Mouse (Mus musculus): ENCODE measurements around the gene St8sia6. TPM values are rescaled to one million over a fixed set of nuclear protein-coding genes. Genes with fewer than 3 reads are reported as not detected.
A peak's percentile ranks its signal among the peaks of the same experiment; 100 is the strongest.

The St8sia6 gene
- 0.56 and 0.80 TPM in 2 replicates for polyA plus RNA-seq (2012; ENCODE audit: insufficient read depth, insufficient read length, missing spikeins)

- TF ChIP-seq CTCF (IDR thresholded peaks at IDR 0.05; ENCODE audit: low read depth, low read length) = no peak
- TF ChIP-seq POLR2A (IDR thresholded peaks at IDR 0.05; ENCODE audit: borderline replicate concordance, low read depth, low read length) = no peak
- no peak within 1 kb of the TSS for H3K27ac ChIP-seq (ENCODE audit: insufficient read depth, low read depth, low read length)
- peaks cover 12% of the 10 kb centered on the region for H3K4me1 ChIP-seq (ENCODE audit: control insufficient read depth, insufficient read depth, low read length)
- peak within 1 kb of the TSS; percentile 59 for H3K4me3 ChIP-seq (ENCODE audit: insufficient read depth, low read length)
These were observed at the start of gene St8sia6 for GRCm38 (mm10) chr2:13793969-13794363. Gene St8sia6, minus strand, starts transcription at chr2:13794064.

GRCm38 (mm10) chr2:13836310-13836709, 42.4 kb upstream of the St8sia6 start:
- Histone ChIP-seq H3K4me1 (ENCODE audit: control insufficient read depth, insufficient read depth, low read length) (no peaks in the 10 kb centered on the region), H3K4me3 (ENCODE audit: insufficient read depth, low read length) (no peak overlapping the region), H3K27ac (ENCODE audit: insufficient read depth, low read depth, low read length) (no peak overlapping the region)
- TF ChIP-seq POLR2A (IDR thresholded peaks at IDR 0.05; ENCODE audit: borderline replicate concordance, low read depth, low read length) = no peak
- no peak for TF ChIP-seq CTCF (IDR thresholded peaks at IDR 0.05; ENCODE audit: low read depth, low read length)

DNA sequence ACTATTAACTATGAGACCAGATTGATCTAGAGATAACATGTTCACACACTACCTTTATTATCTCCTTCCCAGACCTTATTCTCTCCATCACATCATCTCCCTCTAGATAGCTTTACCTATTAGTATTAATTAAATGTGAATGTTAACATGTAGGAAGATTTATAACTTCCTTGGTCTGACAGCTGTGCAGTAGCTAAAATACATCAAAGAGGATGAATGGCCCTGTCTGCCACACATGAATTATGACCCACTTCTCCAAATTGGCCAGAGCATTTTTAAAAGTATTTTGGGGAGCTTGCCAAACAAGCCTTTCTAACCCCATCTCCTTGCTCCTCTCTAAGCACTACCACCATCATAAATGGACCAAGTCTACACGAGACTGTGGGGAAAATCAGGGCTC, 41.1 kb upstream of the St8sia6 start:
- H3K4me3 ChIP-seq (ENCODE audit: insufficient read depth, low read length) = no peak overlapping the region
- TF ChIP-seq CTCF (IDR thresholded peaks at IDR 0.05; ENCODE audit: low read depth, low read length) (no peak), POLR2A (IDR thresholded peaks at IDR 0.05; ENCODE audit: borderline replicate concordance, low read depth, low read length) (no peak)
- no peak overlapping the region for H3K27ac ChIP-seq (ENCODE audit: insufficient read depth, low read depth, low read length)
- H3K4me1 ChIP-seq (ENCODE audit: control insufficient read depth, insufficient read depth, low read length) = no peaks in the 10 kb centered on the region

- H3K27ac ChIP-seq (ENCODE audit: insufficient read depth, low read depth, low read length) = no peak overlapping the region
- H3K4me1 ChIP-seq (ENCODE audit: control insufficient read depth, insufficient read depth, low read length) = no peaks in the 10 kb centered on the region
- no peak for TF ChIP-seq POLR2A (IDR thresholded peaks at IDR 0.05; ENCODE audit: borderline replicate concordance, low read depth, low read length)
- no peak for TF ChIP-seq CTCF (IDR thresholded peaks at IDR 0.05; ENCODE audit: low read depth, low read length)
- no peak overlapping the region for H3K4me3 ChIP-seq (ENCODE audit: insufficient read depth, low read length)
These were observed 22.8 kb upstream of the St8sia6 start for GRCm38 (mm10) chr2:13816645-13817044.

DNA sequence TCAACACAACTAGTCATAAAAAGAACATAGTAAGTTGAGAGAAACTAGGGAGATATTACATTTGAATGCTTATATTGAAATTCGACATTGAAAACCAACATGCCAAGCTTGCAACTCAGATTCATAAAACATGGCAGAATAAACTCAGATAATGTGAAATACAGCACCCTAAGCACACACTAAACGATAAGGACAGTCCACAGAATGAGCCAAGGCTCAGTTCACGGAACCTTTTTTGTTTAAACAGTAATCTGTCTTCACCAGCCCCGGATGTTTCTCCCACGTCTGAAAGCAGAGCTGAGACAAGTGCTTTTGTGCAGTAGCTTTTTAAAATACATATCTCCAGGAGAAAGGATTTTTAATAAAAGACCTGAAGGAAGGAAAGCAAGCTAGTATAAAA, 14.7 kb upstream of the St8sia6 start:
- Histone ChIP-seq H3K4me1 (ENCODE audit: control insufficient read depth, insufficient read depth, low read length) (no peaks in the 10 kb centered on the region), H3K27ac (ENCODE audit: insufficient read depth, low read depth, low read length) (no peak overlapping the region), H3K4me3 (ENCODE audit: insufficient read depth, low read length) (no peak overlapping the region)
- TF ChIP-seq CTCF (IDR thresholded peaks at IDR 0.05; ENCODE audit: low read depth, low read length) = no peak
- no peak for TF ChIP-seq POLR2A (IDR thresholded peaks at IDR 0.05; ENCODE audit: borderline replicate concordance, low read depth, low read length)

GRCm38 (mm10) chr2:13808008-13808407, 14.1 kb upstream of the St8sia6 start:
- TF ChIP-seq POLR2A (IDR thresholded peaks at IDR 0.05; ENCODE audit: borderline replicate concordance, low read depth, low read length) (no peak), CTCF (IDR thresholded peaks at IDR 0.05; ENCODE audit: low read depth, low read length) (no peak)
- Histone ChIP-seq H3K4me3 (ENCODE audit: insufficient read depth, low read length) (no peak overlapping the region), H3K4me1 (ENCODE audit: control insufficient read depth, insufficient read depth, low read length) (no peaks in the 10 kb centered on the region)

GRCm38 (mm10) chr2:13806120-13806519, 12.3 kb upstream of the St8sia6 start:
- H3K4me1 ChIP-seq (ENCODE audit: control insufficient read depth, insufficient read depth, low read length) = no peaks in the 10 kb centered on the region
- no peak for TF ChIP-seq CTCF (IDR thresholded peaks at IDR 0.05; ENCODE audit: low read depth, low read length)
- no peak for TF ChIP-seq POLR2A (IDR thresholded peaks at IDR 0.05; ENCODE audit: borderline replicate concordance, low read depth, low read length)

More at GRCm38 (mm10) chr2:13808008-13808407, 14.1 kb upstream of the St8sia6 start:
- no peak overlapping the region for H3K27ac ChIP-seq (ENCODE audit: insufficient read depth, low read depth, low read length)

GRCm38 (mm10) chr2:13800639-13801038, 6.8 kb upstream of the St8sia6 start:
- no peak overlapping the region for H3K4me3 ChIP-seq (ENCODE audit: insufficient read depth, low read length)
- no peaks in the 10 kb centered on the region for H3K4me1 ChIP-seq (ENCODE audit: control insufficient read depth, insufficient read depth, low read length)
- TF ChIP-seq POLR2A (IDR thresholded peaks at IDR 0.05; ENCODE audit: borderline replicate concordance, low read depth, low read length) (no peak), CTCF (IDR thresholded peaks at IDR 0.05; ENCODE audit: low read depth, low read length) (no peak)
- H3K27ac ChIP-seq (ENCODE audit: insufficient read depth, low read depth, low read length) = no peak overlapping the region

More at GRCm38 (mm10) chr2:13806120-13806519, 12.3 kb upstream of the St8sia6 start:
- Histone ChIP-seq H3K27ac (ENCODE audit: insufficient read depth, low read depth, low read length) (no peak overlapping the region), H3K4me3 (ENCODE audit: insufficient read depth, low read length) (no peak overlapping the region)

GRCm38 (mm10) chr2:13794446-13794845, 582 bp upstream of the St8sia6 start:
- Histone ChIP-seq H3K4me3 (ENCODE audit: insufficient read depth, low read length) (no peak overlapping the region), H3K27ac (ENCODE audit: insufficient read depth, low read depth, low read length) (no peak overlapping the region), H3K4me1 (ENCODE audit: control insufficient read depth, insufficient read depth, low read length) (peaks cover 11% of the 10 kb centered on the region)
- TF ChIP-seq CTCF (IDR thresholded peaks at IDR 0.05; ENCODE audit: low read depth, low read length) = no peak
- no peak for TF ChIP-seq POLR2A (IDR thresholded peaks at IDR 0.05; ENCODE audit: borderline replicate concordance, low read depth, low read length)

DNA sequence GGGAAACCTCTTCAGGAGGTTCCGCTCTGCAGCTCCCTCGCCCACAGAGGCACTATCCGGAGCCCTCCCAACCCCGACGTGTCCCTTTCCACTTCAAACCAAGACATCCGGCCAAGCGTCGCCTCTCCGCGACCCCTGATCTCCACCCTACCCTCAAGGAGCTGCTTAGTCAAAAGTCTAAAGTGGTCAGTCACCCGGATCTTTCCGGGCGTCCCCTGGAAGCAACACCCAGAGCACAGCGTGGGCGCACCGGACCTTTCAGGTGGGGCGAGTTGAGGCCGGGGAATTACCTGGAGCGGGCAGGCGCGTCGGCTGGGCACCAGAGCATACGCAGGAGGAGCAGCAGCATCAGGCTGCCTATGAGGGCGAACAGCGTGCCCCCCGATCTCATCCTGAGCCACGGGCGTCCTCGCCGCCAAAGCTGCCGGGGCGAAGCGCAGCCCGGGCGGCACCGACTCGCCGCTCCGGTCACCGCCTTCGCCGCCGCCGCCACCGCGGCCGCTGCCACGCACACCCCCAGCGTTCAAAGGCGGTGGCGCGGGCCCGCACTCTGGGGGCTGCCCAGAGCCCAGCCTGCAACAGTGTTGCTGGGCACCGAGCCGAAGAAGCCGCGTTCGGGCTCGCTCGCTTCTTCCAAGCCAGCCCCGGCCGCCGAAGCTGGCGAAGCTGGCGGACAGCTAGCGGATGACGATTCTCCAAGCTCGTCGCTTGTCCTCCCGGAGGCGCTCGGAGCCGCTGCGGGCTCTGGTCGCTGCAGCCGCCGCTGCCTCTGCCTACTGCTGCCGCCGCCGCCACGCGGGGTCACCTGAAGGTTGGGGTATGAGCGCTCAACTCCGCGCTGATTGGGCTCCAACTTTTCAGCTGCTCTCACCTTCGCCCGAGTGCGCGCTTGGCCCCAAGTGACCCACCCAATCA, 553 bp downstream of the St8sia6 start:
- H3K27ac ChIP-seq (ENCODE audit: insufficient read depth, low read depth, low read length) = no peak overlapping the region
- TF ChIP-seq CTCF (IDR thresholded peaks at IDR 0.05; ENCODE audit: low read depth, low read length) = no peak
- no peak for TF ChIP-seq POLR2A (IDR thresholded peaks at IDR 0.05; ENCODE audit: borderline replicate concordance, low read depth, low read length)
- peak overlapping the region; percentile 59 for H3K4me3 ChIP-seq (ENCODE audit: insufficient read depth, low read length)
- H3K4me1 ChIP-seq (ENCODE audit: control insufficient read depth, insufficient read depth, low read length) = peaks cover 12% of the 10 kb centered on the region

Measured in bone marrow macrophage, adult 2 months (primary cell).